Mouse (Mus musculus) frontal cortex, postnatal 36 days (tissue): ENCODE results near the gene Rmi2.

ENCODE experiments used
- DNase-seq, 2 experiments: peaks; one replicate each; pipeline ENCODE4 v3.0.0; 2022; ENCODE audit warnings: low spot score in 2 of 2

Rmi2 gene

DNA sequence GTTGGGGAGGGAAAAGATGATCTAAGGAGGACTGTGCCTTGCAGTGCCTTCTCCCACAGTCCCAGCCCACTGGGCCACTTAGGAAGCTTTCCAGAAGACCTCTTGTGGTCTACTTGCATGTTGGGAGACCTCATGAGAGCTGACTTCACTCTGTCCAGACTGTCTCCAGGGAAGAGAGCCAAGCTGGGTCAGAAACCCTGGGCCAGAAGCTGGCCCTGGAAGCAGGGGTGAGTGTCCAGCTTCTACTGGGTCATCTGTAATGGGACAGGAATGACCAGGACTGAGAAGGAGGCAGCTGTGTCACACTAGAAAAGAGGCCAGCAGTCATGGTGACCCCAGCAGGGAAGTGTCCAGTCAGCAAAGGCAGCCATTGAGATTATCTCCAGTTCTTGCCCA, 30.7 kb downstream of the Rmi2 start:
- DNase-seq, result no peak

DNA sequence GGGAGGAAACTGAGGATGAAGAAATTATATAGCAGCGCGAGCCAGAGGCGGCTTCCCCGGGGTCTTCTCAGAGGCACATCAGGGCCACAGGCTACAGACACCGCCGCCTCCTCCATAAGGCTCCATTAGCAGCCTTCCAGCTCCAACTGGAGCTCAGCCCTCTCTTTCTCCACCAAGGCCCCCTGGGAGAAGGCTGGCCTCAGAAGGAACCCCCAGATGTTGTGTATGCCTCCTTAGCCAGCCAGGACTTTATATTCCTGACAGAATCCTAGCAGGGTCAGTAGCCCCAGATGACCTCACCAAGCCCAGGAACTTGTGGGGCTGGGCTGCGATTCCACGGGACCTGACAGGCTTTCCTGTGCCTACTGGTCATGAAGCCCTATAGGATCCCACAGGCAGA, 32.0 kb downstream of the Rmi2 start:
- no peak for DNase-seq

DNA sequence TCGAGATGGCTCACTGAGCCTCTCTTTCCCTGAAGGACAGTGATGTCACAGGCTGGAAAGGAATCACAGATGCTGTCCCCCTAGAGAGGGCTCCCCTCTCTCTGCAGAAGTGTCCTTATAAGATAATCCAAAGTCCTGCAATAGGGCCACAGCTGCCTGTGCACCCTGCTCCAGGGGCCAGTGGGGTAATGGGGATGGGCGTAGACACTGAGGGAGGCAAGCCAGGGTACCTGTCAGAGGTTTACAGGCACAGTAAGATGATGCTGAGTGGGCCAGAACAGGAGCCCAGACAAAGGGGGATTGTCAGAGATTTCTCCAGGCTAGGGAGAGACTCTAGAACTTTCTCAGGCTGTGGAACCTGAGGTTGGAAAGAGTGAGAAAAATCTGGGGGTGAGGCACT, 32.6 kb downstream of the Rmi2 start:
- DNase-seq, result no peak

DNA sequence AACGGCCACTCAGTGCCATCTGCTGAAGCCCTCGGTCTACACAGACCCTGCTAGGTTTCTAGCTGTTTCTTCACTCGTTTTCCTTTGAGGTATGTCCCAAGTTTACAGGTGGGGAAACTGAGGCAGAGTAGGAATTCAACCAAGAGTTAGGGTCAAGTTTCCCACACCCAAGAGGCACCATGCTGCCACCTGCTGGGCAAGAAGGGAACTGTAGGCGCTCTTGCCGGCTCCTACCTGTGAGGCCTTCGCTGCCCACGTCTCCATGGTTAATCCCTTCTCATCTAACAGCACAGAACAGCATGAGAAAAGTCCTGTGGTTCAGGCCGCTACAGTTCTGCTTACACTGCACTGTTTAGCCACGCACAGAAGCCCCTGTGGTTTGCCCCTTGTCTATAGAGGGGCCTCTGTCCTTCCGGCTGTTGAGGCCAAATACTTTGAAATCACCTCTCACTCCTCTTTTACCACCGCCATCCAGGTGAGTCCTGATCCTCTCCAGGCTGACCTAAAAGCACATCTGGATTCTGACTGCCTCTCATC, 33.1 kb downstream of the Rmi2 start:
- peak; percentile 38 to 63 for DNase-seq

DNA sequence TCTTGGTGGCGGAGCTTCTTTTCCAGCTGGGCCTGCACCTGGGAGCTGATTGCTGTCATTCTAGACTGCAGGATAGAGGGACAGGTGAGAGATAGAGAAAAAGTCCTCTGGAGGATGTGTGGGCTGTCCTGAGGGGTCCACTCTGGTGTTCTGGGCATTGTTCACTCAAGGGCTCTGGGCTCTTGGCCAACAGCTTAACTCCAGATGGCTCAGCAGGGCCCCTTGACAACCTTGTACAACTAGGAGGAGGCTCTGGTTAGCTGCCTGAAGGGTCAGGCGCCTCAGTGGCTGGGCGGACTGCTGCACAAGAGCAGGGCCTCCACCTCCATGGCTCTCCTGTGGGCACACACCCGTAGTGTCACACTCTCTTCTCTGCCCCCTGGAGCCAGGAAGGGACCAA, 36.1 kb downstream of the Rmi2 start:
- DNase-seq, result no peak

DNA sequence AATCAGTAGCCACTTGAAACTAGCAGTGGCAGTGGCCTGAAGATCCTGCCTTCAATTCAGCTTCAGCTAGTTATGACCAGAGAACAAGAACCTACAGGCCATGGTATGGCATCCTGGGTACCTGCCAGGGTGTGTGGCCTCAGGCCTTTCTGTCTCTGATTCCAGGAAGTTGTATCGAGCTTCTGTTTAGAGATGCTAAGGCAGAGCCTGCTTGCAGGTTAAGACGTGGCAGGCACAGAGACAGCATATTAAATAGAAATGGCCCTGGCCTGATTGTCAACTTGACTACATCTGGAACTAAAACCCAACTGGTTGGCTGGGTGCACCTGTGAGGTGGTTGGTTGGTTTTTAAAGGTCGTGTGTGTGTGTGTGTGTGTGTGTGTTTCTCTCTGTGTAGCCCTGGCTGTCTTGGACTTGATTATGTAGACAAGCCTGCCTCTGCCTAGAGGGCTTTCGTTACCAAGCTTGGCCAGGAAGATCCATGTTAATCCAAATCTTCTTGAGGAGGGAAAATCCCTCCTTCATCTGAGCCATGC, 38.0 kb downstream of the Rmi2 start:
- DNase-seq, result no peak

DNA sequence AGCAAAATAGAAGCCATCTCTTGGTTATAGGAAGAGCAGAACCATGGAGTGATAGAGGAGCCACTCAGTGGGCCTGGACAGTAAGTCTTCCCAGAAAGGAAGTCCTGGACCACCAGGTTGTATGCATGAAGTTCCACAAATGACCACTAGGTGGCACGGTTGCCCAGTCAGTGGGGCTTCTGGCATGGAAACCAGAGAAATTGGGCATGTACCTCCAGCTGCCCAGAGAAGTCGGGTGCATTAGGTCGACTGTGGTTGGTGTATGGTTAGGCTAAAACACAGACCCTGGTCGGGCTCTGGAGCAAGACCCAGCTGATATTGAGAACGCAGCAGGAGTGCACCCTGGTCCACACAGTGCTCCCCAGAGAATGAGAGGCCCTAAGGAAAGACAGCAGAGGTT, 38.8 kb downstream of the Rmi2 start:
- peak; percentile 84 to 88 for DNase-seq

DNA sequence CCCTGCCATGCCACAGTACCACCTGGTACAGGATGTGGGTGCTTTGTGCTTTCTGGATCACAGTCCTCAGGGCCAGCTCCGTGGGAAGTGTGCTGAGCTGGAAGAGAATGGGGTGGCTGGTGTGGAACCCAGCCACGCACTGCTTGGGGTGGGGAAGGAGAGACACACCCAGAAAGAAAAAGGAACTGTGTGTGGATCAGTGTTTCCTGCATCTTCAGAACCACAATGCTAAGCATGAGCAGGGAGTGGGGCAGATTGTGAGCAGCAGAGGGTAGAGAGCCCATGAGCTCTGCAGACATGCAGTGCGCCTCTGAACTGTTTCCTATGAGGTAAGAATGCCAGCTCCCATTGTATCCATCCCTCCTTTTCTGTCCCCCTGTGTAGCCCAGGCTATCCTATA, 43.4 kb downstream of the Rmi2 start:
- DNase-seq, result no peak

DNA sequence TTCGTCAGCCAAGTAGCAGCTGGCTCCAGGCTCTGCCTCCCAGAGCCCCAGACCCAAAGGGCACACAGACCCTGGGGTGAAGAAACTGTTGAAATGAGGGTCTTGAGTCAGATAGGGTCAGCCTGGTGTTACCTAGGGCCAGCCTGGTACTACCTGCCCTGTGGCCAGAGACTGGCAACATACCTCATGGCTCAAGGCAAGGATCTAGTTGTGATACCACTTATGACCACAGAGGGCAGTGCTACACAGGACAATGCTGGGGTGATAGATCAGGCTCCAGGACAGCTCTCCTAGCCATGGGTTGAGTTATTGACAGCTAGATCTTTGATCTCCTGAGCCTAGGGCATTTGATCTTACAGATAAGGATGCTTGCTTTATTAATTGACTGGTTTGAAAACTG, 44.6 kb downstream of the Rmi2 start:
- DNase-seq, result peak; percentile 52 to 69

DNA sequence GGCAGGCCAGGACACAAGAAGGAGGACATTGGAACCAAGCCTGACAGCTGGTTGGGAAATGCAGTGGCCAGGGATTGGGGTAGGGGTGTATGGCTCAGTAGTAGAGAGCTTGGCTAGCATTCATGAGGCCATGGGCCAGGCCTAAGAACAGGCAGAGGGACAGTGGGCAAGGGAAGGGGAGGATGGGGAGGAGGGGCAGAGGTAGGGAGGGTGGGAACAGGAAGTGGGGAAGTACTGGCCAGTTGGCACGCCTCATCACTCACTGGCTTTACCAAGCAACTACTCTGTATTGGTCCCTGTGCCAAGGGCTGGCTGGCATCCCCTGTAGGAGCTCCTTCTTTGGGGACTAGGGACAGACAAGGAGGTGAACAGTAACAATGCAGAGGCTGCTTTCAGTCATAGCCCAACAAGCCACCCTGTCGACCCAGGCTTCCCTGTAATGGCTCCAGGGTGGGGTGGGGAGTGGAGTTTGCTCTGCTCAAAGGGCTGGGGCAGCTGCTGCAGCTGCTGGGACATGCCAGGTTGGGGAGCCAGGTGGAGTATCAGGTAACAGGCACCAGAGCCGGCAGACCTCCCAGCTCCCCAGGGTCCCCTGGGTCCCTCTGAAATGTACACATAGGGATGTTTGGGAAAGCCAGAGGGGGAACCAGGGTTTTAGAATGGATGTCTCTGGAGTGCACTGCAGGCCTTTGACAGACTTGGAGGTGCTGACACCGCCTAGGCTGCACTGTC, 46.5 kb downstream of the Rmi2 start:
- no peak for DNase-seq

DNA sequence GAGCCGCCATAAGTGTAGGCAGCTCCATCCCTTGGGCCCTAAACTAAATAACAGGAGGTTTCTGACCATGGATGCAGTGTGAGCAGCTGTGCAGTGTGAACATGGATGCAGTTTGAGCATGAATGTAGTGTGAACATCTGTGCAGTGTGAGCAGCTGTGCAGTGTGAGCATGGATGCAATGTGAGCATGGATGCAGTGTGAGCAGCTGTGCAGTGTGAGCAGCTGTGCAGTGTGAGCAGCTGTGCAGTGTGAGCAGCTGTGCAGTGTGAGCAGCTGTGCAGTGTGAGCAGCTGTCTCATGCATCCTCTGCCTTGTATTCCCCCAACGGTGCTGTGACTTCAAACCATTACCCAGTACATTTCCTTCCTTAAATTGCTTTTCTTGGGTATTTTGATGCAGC, 52.6 kb downstream of the Rmi2 start:
- no peak for DNase-seq

DNA sequence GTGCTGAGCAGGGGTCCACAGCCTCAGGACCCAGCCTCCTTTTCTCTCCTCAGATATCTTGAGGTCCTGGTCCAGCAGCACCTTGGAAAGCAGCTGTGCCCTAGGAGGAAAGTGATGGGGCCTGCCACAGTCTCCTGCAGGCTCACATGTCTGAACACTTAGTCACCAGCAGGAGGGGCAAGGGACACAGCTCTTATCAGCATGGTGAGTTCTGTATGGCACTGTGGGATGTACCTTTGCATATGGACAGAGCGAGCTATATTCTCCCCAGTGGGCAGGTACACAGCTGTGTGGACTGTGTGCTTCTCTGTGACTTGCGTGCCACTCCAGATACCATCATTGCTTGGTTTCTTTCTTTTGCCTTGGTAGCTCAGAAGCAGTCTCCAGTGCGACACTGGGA, 55.5 kb downstream of the Rmi2 start:
- DNase-seq, result no peak

DNA sequence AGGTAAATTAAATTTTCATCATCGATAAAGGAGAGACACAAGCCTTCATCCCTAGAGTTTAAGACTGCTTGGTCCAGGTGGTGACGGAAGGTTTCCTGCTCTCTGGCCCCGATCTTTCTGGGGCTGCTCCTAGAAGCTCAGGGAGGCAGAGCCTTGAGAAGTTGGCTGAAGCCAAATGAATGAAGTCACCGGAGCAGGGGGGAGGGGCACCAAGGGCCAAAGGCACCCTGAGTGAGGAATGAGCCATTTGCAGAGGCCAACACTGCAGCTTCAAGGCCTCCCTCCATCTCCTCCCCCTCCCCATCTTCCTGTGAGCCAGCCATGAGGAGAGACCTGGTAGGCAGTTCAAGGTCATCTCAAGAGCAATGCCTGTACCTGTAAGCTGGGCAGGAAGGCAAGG, 58.3 kb downstream of the Rmi2 start:
- DNase-seq, result no peak

DNA sequence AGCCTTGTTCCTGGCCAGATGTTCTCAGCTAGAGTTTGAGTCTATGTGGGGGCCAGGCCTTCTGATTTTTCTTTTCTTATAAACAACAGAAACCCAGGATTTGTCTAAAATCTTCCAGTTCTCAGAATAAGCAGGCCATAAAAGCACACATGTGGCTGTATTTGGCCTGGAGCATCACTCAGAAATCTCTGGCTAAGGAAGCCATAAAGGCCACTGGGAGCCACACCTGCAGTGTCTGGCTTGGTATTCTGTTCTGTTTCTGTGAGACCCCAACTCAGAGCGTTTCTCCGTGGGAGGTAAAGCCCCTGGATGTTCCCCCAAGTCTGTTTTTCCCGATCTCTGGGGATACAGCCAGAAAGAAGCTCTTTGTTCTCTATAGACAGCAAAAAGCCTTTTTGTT, 61.0 kb downstream of the Rmi2 start:
- no peak for DNase-seq

DNA sequence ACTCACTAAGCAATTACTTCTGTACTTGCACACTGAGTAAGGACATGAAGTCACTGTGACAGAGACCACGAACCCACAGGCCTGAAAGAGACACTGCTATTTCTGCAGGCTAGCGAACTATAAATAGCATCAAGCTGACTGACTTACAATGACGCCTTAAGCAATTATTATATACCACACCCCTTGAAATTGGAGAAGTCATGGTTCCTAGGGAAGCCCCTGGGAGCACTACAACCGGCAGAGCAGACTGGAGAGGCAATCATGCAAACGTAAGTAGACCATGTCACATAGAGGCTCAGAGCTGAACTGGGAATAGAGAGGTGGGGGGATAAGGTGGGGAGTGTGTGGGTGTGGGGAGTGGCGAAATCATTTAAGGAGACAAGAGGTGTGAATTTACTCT, 62.5 kb downstream of the Rmi2 start:
- no peak for DNase-seq

DNA sequence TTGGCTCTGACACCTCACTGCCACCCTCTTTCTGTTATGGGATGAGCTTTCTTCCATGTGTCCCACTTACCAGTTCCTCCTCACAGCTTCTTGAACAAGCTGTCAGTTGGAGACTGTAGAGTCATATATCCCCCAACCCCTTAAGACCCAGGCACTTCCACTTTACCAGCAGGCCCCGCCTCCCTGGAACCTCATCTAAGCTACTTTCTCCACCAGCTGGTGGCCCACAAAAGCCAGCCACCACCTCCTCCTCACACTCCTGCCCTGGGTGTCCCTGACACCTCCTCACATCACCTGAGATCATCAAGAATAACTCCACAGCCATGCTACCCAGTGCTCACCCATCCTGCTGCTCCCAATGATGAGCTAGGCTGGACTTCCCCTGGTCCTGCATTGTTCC, 65.9 kb downstream of the Rmi2 start:
- DNase-seq, result no peak

DNA sequence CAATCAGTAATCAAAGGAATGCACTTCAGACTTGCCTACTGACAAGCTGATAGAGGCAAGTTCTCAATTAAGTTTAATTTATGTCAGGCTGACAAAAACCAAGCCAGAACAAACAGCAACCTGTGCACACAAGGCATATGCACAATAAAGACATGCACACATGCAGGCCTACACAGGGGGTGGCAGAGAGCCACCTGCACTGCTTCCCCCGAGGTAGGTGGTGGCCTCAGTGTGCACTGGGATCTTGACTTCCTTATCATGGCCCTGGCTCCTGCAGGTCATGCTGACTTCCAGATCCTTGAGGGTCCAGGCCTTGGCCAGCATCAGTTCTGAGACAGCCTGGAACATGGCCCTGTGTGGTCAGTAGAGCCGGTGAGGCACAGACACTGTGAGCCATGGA, 67.1 kb downstream of the Rmi2 start:
- no peak for DNase-seq

DNA sequence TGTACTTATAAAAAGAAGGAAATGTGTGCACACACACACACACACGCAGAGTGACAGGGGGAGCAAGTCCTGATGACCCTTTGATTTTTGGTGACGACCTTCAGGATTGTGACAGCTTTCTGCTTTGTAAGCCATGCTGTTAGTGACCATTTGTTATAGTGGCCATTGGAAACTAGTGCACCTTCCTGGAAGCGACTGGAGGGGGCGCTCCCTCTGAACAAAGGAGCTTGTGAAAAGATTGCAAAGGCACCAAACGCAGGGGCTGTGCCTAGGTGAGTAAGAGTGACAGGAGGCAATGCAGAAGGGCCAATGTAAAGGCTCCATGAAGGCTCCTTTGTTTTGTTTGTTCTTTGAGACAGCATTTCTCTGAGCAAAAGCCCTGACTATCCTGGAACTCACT, 68.0 kb downstream of the Rmi2 start:
- DNase-seq, result no peak

DNA sequence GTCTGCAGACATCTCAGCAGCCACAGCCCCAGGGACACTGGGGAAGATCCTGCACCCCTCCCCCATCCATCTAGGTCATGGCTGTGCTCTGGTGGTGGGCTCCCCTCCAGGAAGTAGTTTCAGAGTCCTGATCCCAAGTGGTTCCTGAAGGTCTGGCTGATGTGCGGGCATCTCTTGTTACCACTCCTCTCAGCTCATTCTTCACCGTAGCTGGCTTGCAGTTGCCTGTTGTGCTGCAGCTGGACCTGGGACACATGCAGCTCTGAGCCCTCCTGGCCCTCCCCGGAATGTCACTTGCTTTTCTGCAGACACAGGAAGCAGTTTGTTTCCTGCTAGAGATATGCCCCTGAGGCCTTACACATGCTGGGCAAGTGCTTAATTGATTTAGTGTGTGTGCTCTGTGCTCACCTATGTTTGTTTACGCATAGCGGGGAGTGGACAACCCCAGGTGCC, 70.8 kb downstream of the Rmi2 start:
- DNase-seq, result no peak

DNA sequence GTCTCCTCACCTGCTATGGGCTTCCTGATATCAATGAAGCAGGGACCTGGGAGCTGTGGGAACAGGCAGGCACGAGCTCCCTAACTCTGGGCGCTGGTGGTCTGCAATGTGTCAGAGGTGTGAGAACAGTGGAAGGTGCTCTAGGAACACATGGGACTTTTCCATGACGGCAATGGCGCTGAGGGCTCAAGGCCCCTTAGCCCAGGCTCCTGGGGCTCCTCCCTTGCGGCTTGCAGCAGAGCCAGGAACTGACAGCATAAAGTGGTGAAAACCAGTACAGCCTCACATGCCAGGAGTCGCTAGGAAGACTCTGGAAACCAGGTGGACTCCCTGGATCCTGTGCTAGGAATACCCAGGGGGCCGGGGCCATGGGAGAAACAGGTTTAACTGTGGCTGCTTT, 75.7 kb downstream of the Rmi2 start:
- DNase-seq, result no peak

DNA sequence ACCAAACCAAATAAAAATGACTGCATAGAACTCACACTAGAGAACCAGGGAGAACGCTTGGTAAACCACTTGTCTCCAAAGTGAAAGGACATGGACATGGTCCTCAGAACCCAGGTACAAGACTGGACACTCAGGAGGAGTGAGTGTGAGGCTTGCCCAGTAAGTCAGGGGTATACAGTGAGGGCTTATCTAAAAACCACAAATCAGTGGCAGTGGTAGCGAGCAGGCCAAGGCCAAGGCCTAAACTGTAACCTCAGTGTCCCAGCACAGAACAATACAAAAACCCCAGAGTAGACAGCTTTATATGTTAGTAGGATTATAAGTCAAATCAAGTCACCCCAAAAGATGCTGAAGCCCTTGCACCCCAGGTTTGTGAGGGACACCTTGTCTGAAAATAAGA, 76.2 kb downstream of the Rmi2 start:
- DNase-seq, result no peak

DNA sequence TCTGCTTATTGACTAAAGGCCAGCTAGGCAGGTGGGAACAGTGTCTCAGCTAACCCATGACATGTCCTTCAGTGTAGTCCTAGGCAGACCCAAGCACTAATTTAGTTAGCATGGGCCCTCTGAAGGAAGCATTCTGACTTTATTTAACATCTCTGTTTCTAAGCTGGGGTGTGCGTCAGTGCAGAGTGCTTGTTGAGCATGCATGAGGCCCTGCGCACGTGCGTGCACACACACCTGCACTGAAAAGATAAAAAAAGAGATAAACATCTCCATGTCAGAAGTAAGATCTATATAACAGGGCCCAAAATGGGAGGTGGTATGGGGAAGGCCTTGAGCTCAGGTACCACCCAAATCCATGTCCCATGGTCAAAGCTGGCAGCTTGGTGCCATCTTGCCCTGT, 80.2 kb downstream of the Rmi2 start:
- DNase-seq, result no peak

DNA sequence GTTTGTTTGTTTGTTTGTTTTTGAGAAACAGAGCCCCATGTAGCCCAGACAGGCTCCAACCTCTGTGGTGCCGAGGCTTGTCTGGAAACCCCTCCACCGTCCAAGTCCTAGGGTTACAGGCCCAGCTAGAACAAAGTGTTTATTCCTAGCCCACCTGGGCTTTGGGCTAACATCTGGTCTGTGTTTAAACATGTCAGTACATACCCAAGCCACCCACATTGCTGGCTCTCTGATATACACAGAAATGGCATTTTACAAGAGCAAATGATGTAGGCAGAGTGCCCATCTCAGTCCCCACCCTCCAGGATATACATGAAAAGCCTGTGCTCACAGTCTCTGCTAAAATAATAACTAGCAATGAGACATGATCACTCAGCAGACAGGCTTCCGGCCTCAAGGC, 81.4 kb downstream of the Rmi2 start:
- no peak for DNase-seq

DNA sequence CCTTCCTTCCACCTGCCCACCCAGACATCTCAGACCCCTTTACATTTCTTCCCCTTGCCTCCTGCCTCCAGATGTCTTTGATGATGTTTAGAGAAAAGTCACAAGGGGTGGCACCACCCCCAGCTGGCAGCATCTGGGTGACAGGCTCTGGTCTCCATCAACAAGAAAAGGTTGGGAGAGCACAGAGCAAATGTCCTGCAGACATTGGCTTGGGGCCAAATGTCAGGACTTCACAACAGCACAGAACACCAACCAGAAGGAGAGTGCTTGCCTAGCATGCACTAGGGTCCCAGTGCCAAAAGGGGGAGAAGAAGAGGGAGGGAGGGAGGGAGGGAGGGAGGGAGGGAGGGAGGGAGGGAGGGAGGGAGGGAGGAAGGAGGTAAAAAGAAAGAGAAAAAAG, 85.0 kb downstream of the Rmi2 start:
- no peak for DNase-seq
